Mouse (Mus musculus) telencephalon, adult 2 months (tissue): ENCODE results near the gene Vcpkmt.
"Not testable (repeated sequence)": the region's sequence is repeated elsewhere in the genome, so short reads cannot be mapped to it uniquely, and the experiment has no call there.

Experiments used
- DNase-seq: peaks from one replicate; pipeline ENCODE4 v3.0.0-alpha.2; 2011; ENCODE audit warnings: low read depth, low spot score

Vcpkmt gene

GRCm38 (mm10) chr12:69582613-69583269 is at the start of gene Vcpkmt:
Vcpkmt (minus strand) TSS chr12:69583028.
- peak; percentile 87 for DNase-seq

DNA sequence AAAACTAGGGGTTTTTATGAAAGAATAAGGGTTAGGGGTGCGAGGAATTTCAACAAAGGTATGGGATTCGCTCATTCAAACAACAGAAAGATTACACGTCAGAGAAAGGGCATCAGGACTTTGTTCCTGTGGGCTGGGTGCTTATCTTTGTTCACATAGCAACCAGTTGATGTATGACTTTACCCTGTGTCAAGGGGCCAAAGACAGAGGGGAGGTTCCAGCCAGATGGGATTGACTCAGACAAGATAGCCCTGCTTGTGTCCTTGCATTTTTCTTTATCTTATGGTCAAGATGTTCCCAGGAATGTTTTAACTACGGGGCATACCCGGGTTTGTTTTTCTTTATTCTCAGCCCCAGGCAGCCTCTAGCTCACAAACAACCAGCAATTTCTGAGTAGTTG is 35.8 kb upstream of the Vcpkmt start:
- not testable (repeated sequence) for DNase-seq

GRCm38 (mm10) chr12:69604367-69604766 is 21.5 kb upstream of the Vcpkmt start:
- DNase-seq = no peak

DNA sequence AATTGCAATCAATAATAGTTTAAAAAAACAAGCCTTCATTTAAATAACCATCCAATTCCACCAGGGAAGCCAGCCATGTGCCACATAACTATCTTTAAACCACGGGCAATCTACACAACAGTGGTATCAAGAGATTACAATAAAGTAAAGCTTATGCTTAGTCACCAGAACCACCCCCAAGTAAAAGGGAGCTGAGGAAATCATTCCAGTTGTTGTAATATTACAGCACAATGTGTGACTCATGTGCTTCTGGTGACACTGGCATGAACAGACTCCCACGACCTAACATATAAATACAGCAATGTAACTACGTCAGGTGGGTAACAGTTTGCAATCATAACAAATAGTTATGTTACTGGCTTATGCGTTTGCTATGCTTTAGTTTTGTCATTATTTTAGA is 14.6 kb upstream of the Vcpkmt start:
- no peak for DNase-seq

DNA sequence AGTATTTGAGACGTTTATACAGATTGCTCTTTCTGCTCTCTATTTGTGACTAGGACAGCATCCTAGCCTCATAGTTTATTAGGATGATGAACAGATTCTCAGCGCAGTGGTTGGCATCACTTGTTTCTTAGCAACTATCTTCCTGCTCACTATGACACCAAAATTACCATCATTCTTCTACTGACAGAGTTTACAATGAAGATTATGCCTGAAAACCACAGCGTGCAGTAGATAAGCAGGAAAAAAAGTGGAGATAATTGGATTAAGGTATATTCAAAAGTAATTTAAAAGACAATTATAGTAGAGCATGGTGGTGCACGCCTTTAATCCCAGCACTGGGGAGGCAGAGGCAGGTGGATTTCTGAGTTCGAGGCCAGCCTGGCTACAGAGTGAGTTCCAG is 10.3 kb upstream of the Vcpkmt start:
- DNase-seq = no peak

GRCm38 (mm10) chr12:69583270-69583629 is 422 bp upstream of the Vcpkmt start:
- no peak for DNase-seq

DNA sequence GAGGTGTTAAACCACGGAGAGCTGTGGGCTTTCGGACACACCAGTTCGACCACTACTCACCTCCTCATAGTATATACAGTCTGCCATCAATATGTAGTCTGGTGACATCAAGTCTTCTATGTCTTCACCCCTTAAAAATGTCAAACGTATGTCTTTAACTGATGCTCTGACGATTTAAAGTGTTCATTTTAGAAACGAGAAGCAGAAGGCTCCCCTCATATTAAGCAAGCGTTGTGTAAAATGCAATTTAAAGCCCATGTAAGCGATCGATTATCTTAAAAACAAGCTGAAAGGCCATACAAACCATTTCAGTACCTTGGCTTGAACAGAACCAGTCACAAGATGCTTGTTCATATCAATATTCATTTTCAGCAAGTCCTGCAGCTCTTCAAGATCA is 614 bp downstream of the Vcpkmt start:
- DNase-seq = peak; percentile 8

DNA sequence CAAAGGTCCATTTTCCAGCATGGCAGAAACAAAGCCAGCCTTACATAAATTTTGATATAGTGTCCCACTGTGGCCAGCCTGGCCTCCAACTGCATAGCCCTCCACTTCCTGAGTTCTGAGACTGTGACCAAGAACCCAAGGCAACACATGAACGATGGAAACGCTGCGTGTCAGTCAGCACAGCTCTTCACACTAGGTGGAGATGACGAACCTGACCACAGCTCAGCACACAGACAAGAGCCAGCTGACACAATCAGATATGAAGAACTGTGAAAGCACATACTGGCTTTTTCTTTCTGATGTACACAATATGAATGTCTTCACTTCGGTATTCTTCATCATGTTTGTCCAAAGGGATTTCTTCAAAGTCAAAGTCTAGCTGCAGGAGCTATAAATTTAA is 3.2 kb downstream of the Vcpkmt start:
- no peak for DNase-seq

GRCm38 (mm10) chr12:69576120-69576627 is 6.7 kb downstream of the Vcpkmt start:
- no peak for DNase-seq

DNA sequence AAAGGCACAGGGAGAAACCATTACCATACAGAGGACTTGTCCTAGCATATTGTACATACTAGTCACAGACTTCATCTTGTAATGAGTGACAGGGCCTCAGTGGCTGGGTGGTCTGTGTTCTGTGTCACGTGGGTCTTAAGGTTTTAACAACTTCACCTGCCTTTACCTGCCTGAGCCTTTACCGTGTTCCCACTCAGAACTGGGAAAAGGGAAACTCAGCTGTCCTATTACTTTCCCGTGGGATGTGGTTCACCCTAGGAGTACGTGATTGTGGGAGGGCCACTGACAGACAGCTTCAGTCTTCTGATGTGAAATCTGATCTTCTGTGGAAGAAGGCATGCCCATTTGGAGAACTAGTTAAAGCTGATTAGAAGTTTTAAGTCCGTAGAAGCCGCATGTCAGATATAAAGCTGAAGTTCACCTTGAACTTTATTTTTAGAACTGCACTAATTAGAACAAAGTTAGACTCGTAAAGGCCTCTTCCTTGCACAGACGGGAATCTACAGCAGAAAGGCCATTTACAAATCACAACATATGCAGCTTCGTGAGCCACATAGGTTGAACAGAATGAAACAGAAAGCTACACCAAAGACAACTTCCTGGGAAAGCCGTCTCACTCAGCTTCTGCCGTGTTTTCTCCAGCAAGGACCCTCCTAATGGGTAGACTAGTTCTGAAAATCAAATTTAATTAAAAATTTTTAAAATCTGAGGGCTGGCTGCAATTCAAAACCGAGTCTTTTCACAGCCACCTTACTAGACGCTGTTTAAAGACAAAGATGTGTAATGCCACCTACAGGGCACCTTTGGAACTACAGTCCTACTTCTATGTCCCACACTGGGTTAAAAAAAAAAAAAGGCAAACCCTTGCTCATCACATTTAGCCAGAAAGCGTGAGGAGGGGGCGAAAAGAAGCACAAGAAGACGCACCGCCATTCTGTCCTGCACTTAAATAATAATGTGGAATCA is 8.6 kb downstream of the Vcpkmt start:
- DNase-seq = peak; percentile 65

DNA sequence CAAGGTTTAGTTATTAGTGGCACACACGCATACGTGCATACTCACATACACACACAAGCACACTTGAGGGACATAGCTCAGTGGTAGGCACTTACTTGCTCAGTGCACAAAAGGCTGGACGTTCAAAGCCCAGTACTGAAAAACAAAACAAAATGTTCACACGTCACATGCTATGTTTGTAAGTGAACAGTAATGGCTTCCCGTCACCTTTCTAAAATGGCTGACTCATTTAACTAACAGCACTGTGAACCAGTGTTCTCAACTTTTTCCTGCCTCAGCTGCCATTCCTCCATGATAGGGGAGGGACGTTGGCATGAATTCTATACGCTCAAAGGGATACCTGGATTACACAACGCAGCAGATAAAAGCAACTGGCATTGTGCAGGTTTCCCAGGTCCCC is 9.6 kb downstream of the Vcpkmt start:
- DNase-seq = no peak

DNA sequence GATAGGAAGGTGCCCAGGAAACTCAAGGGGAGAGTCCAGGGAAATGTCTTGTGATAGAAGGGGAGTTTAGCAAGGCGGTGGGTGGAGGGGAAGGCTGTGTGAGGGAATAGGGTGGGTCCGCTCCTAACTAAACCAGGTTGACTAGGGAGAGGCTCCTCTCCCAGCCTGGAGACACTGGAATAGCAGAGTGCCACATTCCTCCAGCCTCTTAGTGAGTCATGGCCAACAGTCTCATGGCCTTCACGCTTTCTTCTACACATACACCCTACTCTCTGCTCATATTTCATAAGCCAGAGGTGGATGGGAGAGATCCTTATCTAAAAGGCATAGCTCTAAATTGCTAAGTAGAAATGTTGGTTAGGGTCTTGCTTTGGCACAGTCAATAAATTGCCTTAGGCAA is 12.9 kb downstream of the Vcpkmt start:
- DNase-seq = no peak

GRCm38 (mm10) chr12:69568266-69568665 is 14.6 kb downstream of the Vcpkmt start:
- no peak for DNase-seq

DNA sequence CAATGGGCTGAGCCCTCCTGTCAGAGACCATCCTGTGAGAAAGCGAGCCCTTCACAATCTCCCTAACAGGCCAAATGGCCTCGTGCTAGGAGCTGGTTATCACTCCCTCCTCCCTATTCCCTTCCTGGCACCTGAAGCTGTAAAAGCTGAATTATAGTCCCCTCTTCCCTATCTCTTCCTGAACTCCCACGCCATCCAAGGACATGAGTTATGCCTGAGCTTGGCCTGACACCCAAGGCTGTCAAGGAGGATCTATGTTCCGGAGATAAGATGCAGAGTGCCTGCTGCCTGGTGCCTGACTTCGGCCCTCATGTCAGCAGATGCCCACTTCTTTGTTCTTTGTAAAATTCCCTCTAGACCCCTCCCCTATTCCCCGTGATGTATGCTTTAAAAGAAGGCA is 21.8 kb downstream of the Vcpkmt start:
- DNase-seq = not testable (repeated sequence)

GRCm38 (mm10) chr12:69556221-69556861 is 26.5 kb downstream of the Vcpkmt start:
- no peak for DNase-seq

DNA sequence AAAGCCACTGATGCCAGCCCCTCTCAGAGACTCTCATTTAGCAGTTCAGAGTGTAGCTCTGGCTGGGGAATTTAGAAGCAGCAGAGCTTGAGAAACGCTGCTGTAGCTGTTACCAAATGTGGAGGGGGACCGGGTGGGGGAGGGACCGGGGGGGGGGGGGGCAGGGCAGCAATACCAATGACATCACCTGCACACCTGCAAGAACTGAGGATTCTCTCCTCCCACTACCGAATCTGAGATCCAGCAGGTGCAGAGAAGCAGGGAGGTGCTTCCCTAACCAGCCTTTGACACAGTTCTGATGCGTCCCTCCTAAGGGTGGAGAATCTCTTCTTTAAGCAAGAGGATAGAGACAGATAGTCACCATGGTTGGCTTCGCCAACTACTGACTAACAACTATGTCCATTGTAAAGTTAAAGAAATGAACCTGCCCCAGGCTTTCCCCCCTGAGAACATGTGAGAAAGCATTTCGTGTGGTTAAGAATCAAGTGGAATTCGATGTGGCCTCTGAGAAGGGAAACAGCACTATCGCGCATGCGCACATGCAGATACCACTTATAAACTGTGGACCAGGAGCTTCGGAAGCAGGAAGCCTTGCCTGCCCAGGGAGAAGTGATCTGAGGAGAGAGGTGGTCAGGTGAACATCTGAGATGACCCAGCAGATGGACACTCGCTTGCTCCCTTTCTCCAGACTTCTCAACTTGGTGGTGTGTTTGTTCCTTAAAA is 37.2 kb downstream of the Vcpkmt start:
- no peak for DNase-seq

GRCm38 (mm10) chr12:69544994-69545393 is 37.8 kb downstream of the Vcpkmt start:
- DNase-seq = no peak

- DNase-seq = no peak
These were observed 38.3 kb downstream of the Vcpkmt start for GRCm38 (mm10) chr12:69544562-69544961.

DNA sequence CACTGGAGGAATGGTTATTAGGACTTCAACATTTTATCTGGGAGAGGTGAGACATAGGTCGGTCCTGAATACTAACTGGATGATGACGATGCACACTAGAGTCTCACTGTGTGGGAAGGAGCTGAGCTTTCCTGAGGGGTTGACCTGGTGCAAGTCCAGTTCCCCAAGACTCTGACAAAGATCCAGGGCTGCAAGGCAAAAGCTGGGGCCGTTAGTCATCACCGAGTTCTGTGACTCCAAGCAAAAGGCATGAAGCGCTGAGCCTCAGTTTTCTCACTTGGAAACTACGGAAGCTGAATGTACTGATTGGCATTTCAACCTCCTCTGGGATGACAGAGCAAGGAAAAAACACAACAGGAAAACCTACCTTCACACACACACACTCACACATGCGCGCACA is 40.5 kb downstream of the Vcpkmt start:
- no peak for DNase-seq

- DNase-seq = no peak
These were observed 41.2 kb downstream of the Vcpkmt start for GRCm38 (mm10) chr12:69541663-69542062.

- DNase-seq = peak; percentile 16
These were observed 43.5 kb downstream of the Vcpkmt start for GRCm38 (mm10) chr12:69539353-69539752.
